Mouse (Mus musculus): ENCODE results near the gene Slc35f1. TPM values are rescaled to one million over a fixed set of nuclear protein-coding genes. Genes with fewer than 3 reads are reported as not detected.
A peak's percentile ranks its signal among the peaks of the same experiment; 100 is the strongest.

Gene Slc35f1
- polyA plus RNA-seq, 1 experiment from 2014 or later = 10.8 TPM

DNA sequence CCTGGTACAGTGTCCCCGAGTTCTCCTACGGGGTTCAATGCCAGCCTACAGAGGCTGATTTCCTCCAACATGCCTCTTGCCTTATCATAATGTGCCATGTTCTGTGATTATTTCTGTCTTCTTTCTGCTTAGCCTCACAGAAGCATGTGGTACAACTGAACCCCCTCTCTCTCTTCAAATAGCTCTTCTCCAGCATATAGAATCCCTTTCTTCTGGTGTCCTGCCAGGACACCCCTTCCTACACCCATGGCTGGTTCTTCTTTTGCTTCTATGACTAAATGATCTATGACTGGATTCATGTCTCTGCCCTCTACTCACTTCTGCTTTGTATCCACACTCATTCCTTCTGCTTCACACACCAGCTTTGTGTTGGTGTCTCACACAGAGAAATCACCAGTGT, 430.3 kb downstream of the Slc35f1 start:
- Histone ChIP-seq H3K4me2 (replicated peaks; ENCODE audit: low read depth, low read length) (no peak overlapping the region), H3K9me3 (ENCODE audit: control insufficient read depth, low read length) (no peaks in the 10 kb centered on the region), H3K4me3 (ENCODE audit: low read depth, low read length) (no peak overlapping the region), H3K36me3 (ENCODE audit: control insufficient read depth, insufficient read depth, low read length) (no peaks in the 10 kb centered on the region), H3K4me1 (replicated peaks; ENCODE audit: control insufficient read depth, insufficient read depth, low read length) (no peaks in the 10 kb centered on the region), H3K9ac (ENCODE audit: low read depth, low read length) (no peak overlapping the region), H3K27me3 (ENCODE audit: control insufficient read depth, insufficient read depth, low read length) (no peaks in the 10 kb centered on the region), H3K27ac (ENCODE audit: low read depth, low read length) (no peak overlapping the region)
- ATAC-seq (ENCODE audit: low FRiP score) = no peak
- WGBS = 93% methylated on average over 2 of the region's 2 CpGs
- DNase-seq (ENCODE audit: low spot score) = no peak

DNA sequence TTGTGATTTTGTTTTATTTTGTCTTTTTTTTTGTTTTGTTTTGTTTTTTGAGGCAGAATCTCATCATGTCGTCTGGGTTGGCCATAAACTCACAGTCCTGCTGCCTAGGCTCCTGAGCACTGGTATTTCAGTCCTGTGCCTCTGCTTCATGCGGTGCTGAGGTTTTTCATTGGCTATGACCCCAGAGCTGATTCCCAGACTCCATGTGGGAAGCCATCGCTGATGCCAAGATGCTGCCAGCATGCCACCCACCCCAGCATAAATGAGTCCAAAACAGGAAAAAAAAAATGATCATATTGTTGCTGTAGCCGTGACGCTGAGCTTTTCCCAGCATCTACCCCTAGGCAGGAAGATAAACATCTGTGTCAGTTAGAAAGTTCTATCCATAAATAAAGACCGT, 434.0 kb downstream of the Slc35f1 start:
- H3K9ac ChIP-seq (ENCODE audit: low read depth, low read length) = no peak overlapping the region
- whole genome bisulfite sequencing = 85% methylated on average over 6 of the region's 6 CpGs
- no peak for DNase-seq (ENCODE audit: low spot score)

DNA sequence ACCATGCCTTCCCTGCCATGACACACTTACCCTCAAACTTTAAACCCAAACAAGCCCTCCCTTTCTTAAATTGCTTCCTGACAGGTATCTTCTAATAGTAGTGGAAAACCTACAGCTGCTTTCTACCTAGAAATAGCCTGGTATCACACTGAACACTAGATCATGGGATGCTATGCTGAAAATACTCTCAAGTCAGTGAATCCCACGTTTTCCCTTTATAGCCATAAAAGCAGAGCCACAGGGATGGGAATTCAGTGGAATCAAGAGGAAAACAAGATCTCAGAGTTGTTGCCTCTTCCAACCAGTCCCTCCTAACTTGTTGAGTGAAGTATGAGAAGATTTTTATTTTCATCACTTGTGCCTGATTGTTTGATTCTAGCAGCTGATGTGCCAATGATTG, 442.4 kb downstream of the Slc35f1 start:
- no peaks in the 10 kb centered on the region for H3K4me1 ChIP-seq (replicated peaks; ENCODE audit: control insufficient read depth, insufficient read depth, low read length)
- H3K4me2 ChIP-seq (replicated peaks; ENCODE audit: low read depth, low read length) = no peak overlapping the region
- no peak overlapping the region for H3K9ac ChIP-seq (ENCODE audit: low read depth, low read length)
- H3K4me3 ChIP-seq (ENCODE audit: low read depth, low read length) = no peak overlapping the region
- DNase-seq (ENCODE audit: low spot score) = no peak
- H3K36me3 ChIP-seq (ENCODE audit: control insufficient read depth, insufficient read depth, low read length) = no peaks in the 10 kb centered on the region
- WGBS = 72% methylated on average over 1 of the region's 1 CpGs
- no peaks in the 10 kb centered on the region for H3K27me3 ChIP-seq (ENCODE audit: control insufficient read depth, insufficient read depth, low read length)
- H3K27ac ChIP-seq (ENCODE audit: low read depth, low read length) = no peak overlapping the region
- H3K9me3 ChIP-seq (ENCODE audit: control insufficient read depth, low read length) = no peaks in the 10 kb centered on the region
- ATAC-seq (ENCODE audit: low FRiP score) = no peak

More for the DNA sequence above, 434.0 kb downstream of the Slc35f1 start:
- no peak for ATAC-seq (ENCODE audit: low FRiP score)
- H3K4me1 ChIP-seq (replicated peaks; ENCODE audit: control insufficient read depth, insufficient read depth, low read length) = no peaks in the 10 kb centered on the region
- H3K9me3 ChIP-seq (ENCODE audit: control insufficient read depth, low read length) = no peaks in the 10 kb centered on the region
- H3K27me3 ChIP-seq (ENCODE audit: control insufficient read depth, insufficient read depth, low read length) = no peaks in the 10 kb centered on the region
- no peak overlapping the region for H3K4me2 ChIP-seq (replicated peaks; ENCODE audit: low read depth, low read length)
- no peaks in the 10 kb centered on the region for H3K36me3 ChIP-seq (ENCODE audit: control insufficient read depth, insufficient read depth, low read length)
- H3K4me3 ChIP-seq (ENCODE audit: low read depth, low read length) = no peak overlapping the region
- no peak overlapping the region for H3K27ac ChIP-seq (ENCODE audit: low read depth, low read length)

DNA sequence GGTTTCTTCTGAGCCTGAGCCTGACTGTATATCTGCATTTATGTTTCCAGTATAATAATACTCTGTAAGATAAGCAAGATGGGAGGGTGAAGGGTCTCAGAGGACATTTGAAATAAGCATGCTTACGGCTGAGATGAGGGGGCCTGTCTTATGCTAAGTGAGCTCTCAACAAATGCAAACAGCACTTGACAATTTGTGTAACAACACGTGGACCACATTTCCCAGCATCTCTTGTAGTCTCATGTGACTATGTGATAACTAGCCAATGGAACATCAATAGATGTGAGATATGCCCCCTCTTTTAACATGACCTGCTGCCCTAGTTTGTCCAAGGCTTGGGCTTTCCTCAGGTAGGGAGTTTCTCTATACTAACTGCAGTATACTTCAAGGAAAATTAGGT, 460.0 kb downstream of the Slc35f1 start:
- no peaks in the 10 kb centered on the region for H3K36me3 ChIP-seq (ENCODE audit: control insufficient read depth, insufficient read depth, low read length)
- no peak overlapping the region for H3K4me3 ChIP-seq (ENCODE audit: low read depth, low read length)
- DNase-seq (ENCODE audit: low spot score) (no peak), ATAC-seq (ENCODE audit: low FRiP score) (no peak)
- H3K4me2 ChIP-seq (replicated peaks; ENCODE audit: low read depth, low read length) = no peak overlapping the region
- no peaks in the 10 kb centered on the region for H3K9me3 ChIP-seq (ENCODE audit: control insufficient read depth, low read length)
- H3K27me3 ChIP-seq (ENCODE audit: control insufficient read depth, insufficient read depth, low read length) = no peaks in the 10 kb centered on the region
- 66% methylated on average over 2 of the region's 2 CpGs for WGBS
- no peak overlapping the region for H3K27ac ChIP-seq (ENCODE audit: low read depth, low read length)
- H3K4me1 ChIP-seq (replicated peaks; ENCODE audit: control insufficient read depth, insufficient read depth, low read length) = no peaks in the 10 kb centered on the region
- no peak overlapping the region for H3K9ac ChIP-seq (ENCODE audit: low read depth, low read length)

DNA sequence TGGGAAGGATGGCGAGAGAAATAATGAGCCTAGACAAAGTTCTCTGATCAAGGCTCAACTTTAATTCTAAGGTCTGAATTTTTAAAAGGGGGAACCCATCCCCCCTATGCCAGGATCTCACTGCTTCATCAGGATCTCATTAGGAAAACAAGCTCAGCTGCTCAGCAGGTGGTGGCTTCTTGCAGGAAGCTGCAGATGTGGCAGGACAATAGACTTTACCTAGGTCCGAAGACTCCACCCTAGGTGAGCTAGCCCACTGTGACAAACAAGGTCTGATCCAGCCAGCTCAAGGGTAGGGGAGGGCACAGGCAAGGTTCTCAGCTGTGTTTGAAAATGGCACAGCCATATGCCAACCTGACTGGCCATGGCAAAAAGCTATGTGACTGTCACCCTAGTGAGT, 460.6 kb downstream of the Slc35f1 start:
- DNase-seq (ENCODE audit: low spot score) = no peak
- no peak for ATAC-seq (ENCODE audit: low FRiP score)
- no peaks in the 10 kb centered on the region for H3K27me3 ChIP-seq (ENCODE audit: control insufficient read depth, insufficient read depth, low read length)
- H3K27ac ChIP-seq (ENCODE audit: low read depth, low read length) = no peak overlapping the region
- H3K4me1 ChIP-seq (replicated peaks; ENCODE audit: control insufficient read depth, insufficient read depth, low read length) = no peaks in the 10 kb centered on the region
- no peaks in the 10 kb centered on the region for H3K36me3 ChIP-seq (ENCODE audit: control insufficient read depth, insufficient read depth, low read length)
- H3K9me3 ChIP-seq (ENCODE audit: control insufficient read depth, low read length) = no peaks in the 10 kb centered on the region
- no peak overlapping the region for H3K4me3 ChIP-seq (ENCODE audit: low read depth, low read length)
- H3K9ac ChIP-seq (ENCODE audit: low read depth, low read length) = no peak overlapping the region
- 67% methylated on average over 2 of the region's 2 CpGs for WGBS
- H3K4me2 ChIP-seq (replicated peaks; ENCODE audit: low read depth, low read length) = no peak overlapping the region

DNA sequence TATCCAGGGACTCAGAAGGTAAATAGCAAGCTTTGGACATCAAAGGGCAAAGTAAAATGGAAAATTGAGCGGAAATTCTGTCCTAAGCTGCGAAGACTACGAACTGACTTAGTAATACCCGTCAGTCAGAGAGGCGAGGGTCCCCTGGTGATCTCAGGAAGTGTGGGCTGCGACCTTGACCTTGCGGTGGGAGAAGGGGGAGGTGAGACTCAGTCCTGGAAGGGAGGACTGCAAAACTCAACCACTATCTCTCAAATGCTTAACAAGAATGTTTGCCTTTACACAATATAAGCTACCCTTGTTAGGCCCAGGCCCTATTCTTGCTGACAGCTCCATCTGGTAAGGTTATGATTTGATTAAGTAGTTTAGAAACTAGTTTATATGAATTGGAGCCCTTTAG, 466.0 kb downstream of the Slc35f1 start:
- Histone ChIP-seq H3K9me3 (ENCODE audit: control insufficient read depth, low read length) (no peaks in the 10 kb centered on the region), H3K9ac (ENCODE audit: low read depth, low read length) (no peak overlapping the region), H3K36me3 (ENCODE audit: control insufficient read depth, insufficient read depth, low read length) (no peaks in the 10 kb centered on the region), H3K4me2 (replicated peaks; ENCODE audit: low read depth, low read length) (no peak overlapping the region), H3K27ac (ENCODE audit: low read depth, low read length) (no peak overlapping the region), H3K27me3 (ENCODE audit: control insufficient read depth, insufficient read depth, low read length) (no peaks in the 10 kb centered on the region), H3K4me1 (replicated peaks; ENCODE audit: control insufficient read depth, insufficient read depth, low read length) (no peaks in the 10 kb centered on the region), H3K4me3 (ENCODE audit: low read depth, low read length) (no peak overlapping the region)
- WGBS = 47% methylated on average over 7 of the region's 7 CpGs
- DNase-seq (ENCODE audit: low spot score) (peak; percentile 14), ATAC-seq (ENCODE audit: low FRiP score) (no peak)

DNA sequence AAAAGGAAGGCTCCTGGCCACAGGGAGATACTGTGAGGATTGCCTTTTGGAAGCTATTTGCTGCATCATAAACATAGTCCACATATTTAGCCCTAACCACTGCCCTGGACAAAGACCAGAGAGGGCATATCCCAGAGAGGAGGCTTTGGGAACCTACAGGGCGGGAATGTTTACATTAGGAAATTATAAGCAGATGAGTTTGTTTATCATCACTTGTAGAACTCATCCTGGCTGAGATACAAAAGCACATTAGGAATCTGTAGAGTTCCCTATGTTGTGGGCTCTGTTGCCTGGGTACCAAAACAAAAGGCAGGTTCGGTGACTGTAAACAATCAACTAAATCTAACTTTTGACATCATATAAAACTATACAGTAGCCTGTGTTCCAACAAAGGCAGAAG, 467.4 kb downstream of the Slc35f1 start:
- Histone ChIP-seq H3K4me3 (ENCODE audit: low read depth, low read length) (no peak overlapping the region), H3K27me3 (ENCODE audit: control insufficient read depth, insufficient read depth, low read length) (no peaks in the 10 kb centered on the region), H3K36me3 (ENCODE audit: control insufficient read depth, insufficient read depth, low read length) (no peaks in the 10 kb centered on the region), H3K9ac (ENCODE audit: low read depth, low read length) (no peak overlapping the region), H3K4me2 (replicated peaks; ENCODE audit: low read depth, low read length) (no peak overlapping the region), H3K4me1 (replicated peaks; ENCODE audit: control insufficient read depth, insufficient read depth, low read length) (no peaks in the 10 kb centered on the region), H3K9me3 (ENCODE audit: control insufficient read depth, low read length) (no peaks in the 10 kb centered on the region), H3K27ac (ENCODE audit: low read depth, low read length) (no peak overlapping the region)
- 82% methylated on average over 2 of the region's 2 CpGs for WGBS
- ATAC-seq (ENCODE audit: low FRiP score) = no peak
- no peak for DNase-seq (ENCODE audit: low spot score)
